Mouse (Mus musculus) liver, adult 2 months (tissue): Measurements from ENCODE around the gene Slc10a7.

Experiments used
- CTCF ChIP-seq: fragments of 200-500 bp; IDR thresholded peaks from 2 replicates; pipeline ENCODE4 v1.5.1; 2011; ENCODE audit warnings: low read depth, low read length, control low read depth
- POLR2A ChIP-seq: fragments of 200-500 bp; IDR thresholded peaks from 2 replicates; pipeline ENCODE4 v1.6.1; 2011; ENCODE audit warnings: low read length, control low read depth; ENCODE audit not compliant: insufficient read depth; ENCODE audit errors: extremely low read depth

DNA sequence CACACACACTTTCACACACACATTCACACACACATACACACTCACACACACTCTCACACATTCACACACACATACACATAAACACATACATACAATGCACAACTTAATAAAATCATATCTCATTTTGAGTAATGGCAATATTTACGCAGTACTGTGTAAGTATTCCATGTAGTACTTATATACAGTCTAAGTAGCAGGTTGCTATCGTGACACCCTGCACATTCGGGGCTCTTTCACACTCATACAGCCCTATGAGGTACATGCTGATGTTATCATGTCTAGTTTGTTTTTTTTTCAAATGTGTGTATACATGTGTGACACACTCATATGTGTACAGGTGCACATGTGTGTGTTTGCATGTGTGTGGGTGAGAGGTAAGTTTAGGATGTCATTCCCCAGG is 261.4 kb downstream of the Slc10a7 start:
- no peak for TF ChIP-seq CTCF
- no peak for TF ChIP-seq POLR2A
